Mouse (Mus musculus): ENCODE results near the gene Hcrt. TPM values are rescaled to one million over a fixed set of nuclear protein-coding genes. Genes with fewer than 3 reads are reported as not detected.

Hcrt gene
- polyA plus RNA-seq, 1 experiment from 2014 or later = not detected

GRCm38 (mm10) chr11:100775921-100776320, 13.2 kb upstream of the Hcrt start:
- no peak for ATAC-seq (ENCODE audit: low FRiP score)
- no peak overlapping the region for H3K9ac ChIP-seq (ENCODE audit: low read length)
- no peaks in the 10 kb centered on the region for H3K9me3 ChIP-seq (ENCODE audit: control insufficient read depth, low read length)
- no peak overlapping the region for H3K4me2 ChIP-seq
- H3K4me1 ChIP-seq (ENCODE audit: control insufficient read depth, insufficient read depth, low read length) = no peaks in the 10 kb centered on the region
- H3K4me3 ChIP-seq (ENCODE audit: low read depth, low read length) = no peak overlapping the region
- no peak for DNase-seq (ENCODE audit: low spot score, missing footprints)
- H3K27me3 ChIP-seq (ENCODE audit: control insufficient read depth, insufficient read depth, low read length) = no peaks in the 10 kb centered on the region
- 87% methylated on average over 10 of the region's 10 CpGs for WGBS
- H3K36me3 ChIP-seq (ENCODE audit: control insufficient read depth, insufficient read depth, low read length) = no peaks in the 10 kb centered on the region
- H3K27ac ChIP-seq (ENCODE audit: low read depth, low read length) = no peak overlapping the region

- H3K9me3 ChIP-seq (ENCODE audit: control insufficient read depth, low read length) = no peaks in the 10 kb centered on the region
- H3K4me2 ChIP-seq = no peak overlapping the region
- H3K27ac ChIP-seq (ENCODE audit: low read depth, low read length) = no peak overlapping the region
- H3K4me3 ChIP-seq (ENCODE audit: low read depth, low read length) = no peak overlapping the region
- H3K36me3 ChIP-seq (ENCODE audit: control insufficient read depth, insufficient read depth, low read length) = no peaks in the 10 kb centered on the region
- 78% methylated on average over 4 of the region's 4 CpGs for WGBS
- ATAC-seq (ENCODE audit: low FRiP score) (no peak), DNase-seq (ENCODE audit: low spot score, missing footprints) (no peak)
- H3K27me3 ChIP-seq (ENCODE audit: control insufficient read depth, insufficient read depth, low read length) = no peaks in the 10 kb centered on the region
- H3K9ac ChIP-seq (ENCODE audit: low read length) = no peak overlapping the region
- H3K4me1 ChIP-seq (ENCODE audit: control insufficient read depth, insufficient read depth, low read length) = no peaks in the 10 kb centered on the region
Observed at GRCm38 (mm10) chr11:100774261-100774660, 11.5 kb upstream of the Hcrt start.

GRCm38 (mm10) chr11:100770646-100771408, 8.1 kb upstream of the Hcrt start, which contains the start of gene Ghdc:
TSS of gene Ghdc (minus strand) at chr11:100770957.
- DNase-seq (ENCODE audit: low spot score, missing footprints) (peak; percentile 91), ATAC-seq (ENCODE audit: low FRiP score) (no peak)
- H3K27ac ChIP-seq (ENCODE audit: low read depth, low read length) = no peak within 1 kb of the TSS
- no peaks in the 10 kb centered on the region for H3K27me3 ChIP-seq (ENCODE audit: control insufficient read depth, insufficient read depth, low read length)
- peak within 1 kb of the TSS; percentile 41 for H3K4me2 ChIP-seq
- no peaks in the 10 kb centered on the region for H3K4me1 ChIP-seq (ENCODE audit: control insufficient read depth, insufficient read depth, low read length)
- no peaks in the 10 kb centered on the region for H3K36me3 ChIP-seq (ENCODE audit: control insufficient read depth, insufficient read depth, low read length)
- peak within 1 kb of the TSS; percentile 38 for H3K9ac ChIP-seq (ENCODE audit: low read length)
- no peaks in the 10 kb centered on the region for H3K9me3 ChIP-seq (ENCODE audit: control insufficient read depth, low read length)
- H3K4me3 ChIP-seq (ENCODE audit: low read depth, low read length) = peak within 1 kb of the TSS; percentile 32
- WGBS = 29% methylated on average over 17 of the region's 17 CpGs

- H3K9ac ChIP-seq (ENCODE audit: low read length) = no peak overlapping the region
- H3K4me1 ChIP-seq (ENCODE audit: control insufficient read depth, insufficient read depth, low read length) = no peaks in the 10 kb centered on the region
- no peaks in the 10 kb centered on the region for H3K27me3 ChIP-seq (ENCODE audit: control insufficient read depth, insufficient read depth, low read length)
- ATAC-seq (ENCODE audit: low FRiP score) (no peak), DNase-seq (ENCODE audit: low spot score, missing footprints) (no peak)
- no peaks in the 10 kb centered on the region for H3K36me3 ChIP-seq (ENCODE audit: control insufficient read depth, insufficient read depth, low read length)
- no peaks in the 10 kb centered on the region for H3K9me3 ChIP-seq (ENCODE audit: control insufficient read depth, low read length)
- H3K27ac ChIP-seq (ENCODE audit: low read depth, low read length) = no peak overlapping the region
- no peak overlapping the region for H3K4me3 ChIP-seq (ENCODE audit: low read depth, low read length)
- WGBS = 59% methylated on average over 6 of the region's 6 CpGs
- H3K4me2 ChIP-seq = peak overlapping the region; percentile 41; the same call in 1 of the 2 replicates
Observed at GRCm38 (mm10) chr11:100769980-100770379, 7.2 kb upstream of the Hcrt start.

GRCm38 (mm10) chr11:100767871-100768270, 5.1 kb upstream of the Hcrt start:
- no peak for ATAC-seq (ENCODE audit: low FRiP score)
- Histone ChIP-seq H3K4me1 (ENCODE audit: control insufficient read depth, insufficient read depth, low read length) (no peaks in the 10 kb centered on the region), H3K27ac (ENCODE audit: low read depth, low read length) (no peak overlapping the region), H3K4me3 (ENCODE audit: low read depth, low read length) (no peak overlapping the region), H3K9me3 (ENCODE audit: control insufficient read depth, low read length) (no peaks in the 10 kb centered on the region), H3K9ac (ENCODE audit: low read length) (no peak overlapping the region), H3K36me3 (ENCODE audit: control insufficient read depth, insufficient read depth, low read length) (no peaks in the 10 kb centered on the region), H3K27me3 (ENCODE audit: control insufficient read depth, insufficient read depth, low read length) (no peaks in the 10 kb centered on the region), H3K4me2 (no peak overlapping the region)
- no peak for DNase-seq (ENCODE audit: low spot score, missing footprints)
- WGBS = 82% methylated on average over 5 of the region's 5 CpGs

GRCm38 (mm10) chr11:100766726-100767125, 4.0 kb upstream of the Hcrt start:
- no peaks in the 10 kb centered on the region for H3K36me3 ChIP-seq (ENCODE audit: control insufficient read depth, insufficient read depth, low read length)
- H3K4me1 ChIP-seq (ENCODE audit: control insufficient read depth, insufficient read depth, low read length) = no peaks in the 10 kb centered on the region
- H3K27me3 ChIP-seq (ENCODE audit: control insufficient read depth, insufficient read depth, low read length) = no peaks in the 10 kb centered on the region
- H3K9me3 ChIP-seq (ENCODE audit: control insufficient read depth, low read length) = no peaks in the 10 kb centered on the region
- WGBS = 85% methylated on average over 9 of the region's 9 CpGs
- no peak overlapping the region for H3K4me2 ChIP-seq
- H3K27ac ChIP-seq (ENCODE audit: low read depth, low read length) = no peak overlapping the region
- ATAC-seq (ENCODE audit: low FRiP score) (no peak), DNase-seq (ENCODE audit: low spot score, missing footprints) (no peak)
- no peak overlapping the region for H3K9ac ChIP-seq (ENCODE audit: low read length)
- H3K4me3 ChIP-seq (ENCODE audit: low read depth, low read length) = no peak overlapping the region

GRCm38 (mm10) chr11:100761547-100762045, 1.1 kb downstream of the Hcrt start:
- no peaks in the 10 kb centered on the region for H3K36me3 ChIP-seq (ENCODE audit: control insufficient read depth, insufficient read depth, low read length)
- peaks cover 13% of the 10 kb centered on the region for H3K4me1 ChIP-seq (ENCODE audit: control insufficient read depth, insufficient read depth, low read length)

GRCm38 (mm10) chr11:100759611-100760233, 3.0 kb downstream of the Hcrt start, which contains the start of gene Kcnh4:
TSS of gene Kcnh4 (minus strand) at chr11:100759942.
- Histone ChIP-seq H3K4me3 (ENCODE audit: low read depth, low read length) (peak within 1 kb of the TSS; percentile 35), H3K27ac (ENCODE audit: low read depth, low read length) (peak within 1 kb of the TSS; percentile 20; the same call in 1 of the 2 replicates), H3K36me3 (ENCODE audit: control insufficient read depth, insufficient read depth, low read length) (no peaks in the 10 kb centered on the region), H3K27me3 (ENCODE audit: control insufficient read depth, insufficient read depth, low read length) (peaks cover 11% of the 10 kb centered on the region), H3K4me1 (ENCODE audit: control insufficient read depth, insufficient read depth, low read length) (peaks cover 13% of the 10 kb centered on the region), H3K9ac (ENCODE audit: low read length) (peak within 1 kb of the TSS; percentile 65), H3K9me3 (ENCODE audit: control insufficient read depth, low read length) (no peaks in the 10 kb centered on the region), H3K4me2 (peak within 1 kb of the TSS; percentile 53)
- WGBS = under 1% methylated on average over 46 of the region's 51 CpGs
- ATAC-seq (ENCODE audit: low FRiP score) (peak; percentile 52; the same call in 1 of the 2 replicates), DNase-seq (ENCODE audit: low spot score, missing footprints) (peak; percentile 87)

More at GRCm38 (mm10) chr11:100761547-100762045, 1.1 kb downstream of the Hcrt start:
- peaks cover 11% of the 10 kb centered on the region for H3K27me3 ChIP-seq (ENCODE audit: control insufficient read depth, insufficient read depth, low read length)
- WGBS = under 1% methylated on average over 27 of the region's 27 CpGs
- peak; percentile 99 for DNase-seq (ENCODE audit: low spot score, missing footprints)
- peak overlapping the region; percentile 31 for H3K4me3 ChIP-seq (ENCODE audit: low read depth, low read length)
- H3K9me3 ChIP-seq (ENCODE audit: control insufficient read depth, low read length) = no peaks in the 10 kb centered on the region
- peak overlapping the region; percentile 56 for H3K9ac ChIP-seq (ENCODE audit: low read length)
- peak overlapping the region; percentile 61 for H3K4me2 ChIP-seq
- H3K27ac ChIP-seq (ENCODE audit: low read depth, low read length) = no peak overlapping the region; the same call in 1 of the 2 replicates
- peak; percentile 75 for ATAC-seq (ENCODE audit: low FRiP score)

All from midbrain, embryonic 11.5 days (tissue).